Mouse (Mus musculus) gastrocnemius, adult 18-20 months (tissue): Measurements from ENCODE around the gene Lhx1. TPM values are rescaled to one million over a fixed set of nuclear protein-coding genes. Genes with fewer than 3 reads are reported as not detected.

Source experiments
- DNase-seq: peaks from one replicate; pipeline ENCODE4 v3.0.0; 2021; ENCODE audit warnings: low spot score
- total RNA-seq, 2 experiments: library from RNA; stranded (reverse); gene quantifications; 2 replicates each; pipeline ENCODE4 v1.2.3; 2021

Lhx1 gene
- total RNA-seq, 2 experiments from 2014 or later = not detected

DNA sequence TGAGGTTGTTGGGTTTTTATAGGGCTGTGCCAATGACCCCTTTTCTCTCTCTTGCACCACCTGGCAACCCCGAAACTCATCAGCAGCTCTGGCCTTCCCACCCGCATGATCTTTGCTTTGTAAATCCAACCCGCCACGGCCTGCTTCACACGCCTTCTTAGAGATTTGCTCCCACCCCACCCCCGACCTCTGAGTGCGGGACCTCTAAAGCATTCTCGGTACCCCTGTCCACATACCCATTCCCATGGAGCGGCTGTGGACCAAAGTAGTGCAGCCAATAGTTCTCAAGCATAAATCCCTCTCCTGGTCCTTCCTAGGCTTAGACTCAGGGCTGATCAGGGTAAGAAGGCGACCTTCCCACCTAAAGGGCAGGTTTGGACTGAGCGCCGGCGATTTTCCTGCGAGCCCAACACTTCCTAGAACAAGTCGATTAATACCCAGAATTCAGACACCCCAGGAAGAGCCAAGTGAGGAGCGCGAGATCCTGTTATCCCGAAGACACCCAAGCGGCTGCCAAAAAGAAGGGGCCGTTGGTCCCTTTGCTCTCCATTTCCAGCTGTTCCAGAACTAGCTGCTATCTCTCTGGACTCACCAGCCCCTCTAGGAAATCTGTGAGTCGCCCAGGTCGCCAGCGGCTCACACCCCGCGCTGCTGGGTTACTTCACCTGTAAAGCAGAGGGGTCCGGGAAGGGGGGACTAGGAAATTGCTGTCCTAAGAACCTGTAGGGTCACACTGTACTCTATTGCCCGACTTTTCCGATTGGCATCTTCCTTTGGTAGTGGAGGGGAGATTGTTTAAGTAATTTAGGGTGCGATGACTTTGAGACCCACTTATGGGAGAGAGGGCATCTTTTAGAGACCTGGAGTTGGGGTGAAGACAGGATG lies 1.9 kb upstream of the Lhx1 start:
- no peak for DNase-seq

DNA sequence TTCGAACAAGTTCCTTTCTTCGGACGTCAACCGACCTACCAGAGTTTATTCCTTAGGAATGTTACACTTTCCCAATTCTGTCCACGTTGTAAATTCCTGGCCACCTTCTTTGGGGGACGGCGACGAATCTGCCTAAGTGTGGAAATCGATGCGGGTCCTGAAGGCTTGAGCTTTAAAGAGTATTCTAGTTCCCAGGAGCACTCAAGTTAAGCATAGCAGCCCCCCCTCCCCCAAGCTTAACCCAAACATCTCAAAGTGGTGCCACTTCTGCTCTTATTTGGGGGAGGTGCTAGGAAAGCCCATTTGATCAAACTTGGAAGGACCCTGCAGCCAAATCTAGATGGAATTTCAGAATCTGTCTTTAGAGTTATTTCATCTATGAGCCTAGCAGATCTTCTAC lies 1.1 kb upstream of the Lhx1 start:
- no peak for DNase-seq

DNA sequence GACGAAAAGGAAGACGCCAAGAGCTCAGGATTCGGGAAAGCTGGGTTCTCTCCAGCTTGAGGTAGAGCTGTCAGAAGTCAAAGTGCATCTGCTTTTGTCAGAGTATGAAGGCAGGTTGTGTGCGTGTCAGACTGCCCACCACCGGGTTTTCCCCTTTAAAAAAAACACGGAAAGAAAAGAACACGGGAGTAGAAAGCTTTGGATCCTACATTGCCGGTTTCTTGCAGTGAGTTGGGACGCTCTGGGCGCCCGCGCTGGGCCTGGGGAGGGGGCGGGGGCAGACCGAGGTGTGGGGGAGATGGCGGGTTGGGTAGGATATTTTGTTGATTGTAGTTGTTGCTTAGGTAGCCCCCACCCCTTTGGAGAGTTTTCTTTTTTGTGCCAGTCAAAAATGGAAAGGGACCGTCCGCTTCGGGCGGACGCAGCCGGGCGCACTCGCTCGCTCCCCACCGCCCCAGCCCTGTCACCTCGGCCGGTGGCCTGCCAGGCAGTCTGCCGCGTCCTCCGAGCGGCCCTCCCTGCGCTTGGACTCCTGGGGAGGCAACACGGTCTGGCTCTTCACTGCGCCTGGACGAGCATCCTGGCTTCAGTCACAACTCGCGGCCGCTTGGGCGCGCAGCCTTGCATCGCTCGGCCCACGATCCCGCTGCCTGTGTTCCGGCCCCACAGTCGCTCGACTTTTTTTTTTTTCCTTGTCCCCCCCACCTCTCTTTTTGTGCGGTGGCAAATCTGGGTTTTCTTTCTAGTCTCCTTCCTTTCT lies 644 bp downstream of the Lhx1 start:
- no peak for DNase-seq

DNA sequence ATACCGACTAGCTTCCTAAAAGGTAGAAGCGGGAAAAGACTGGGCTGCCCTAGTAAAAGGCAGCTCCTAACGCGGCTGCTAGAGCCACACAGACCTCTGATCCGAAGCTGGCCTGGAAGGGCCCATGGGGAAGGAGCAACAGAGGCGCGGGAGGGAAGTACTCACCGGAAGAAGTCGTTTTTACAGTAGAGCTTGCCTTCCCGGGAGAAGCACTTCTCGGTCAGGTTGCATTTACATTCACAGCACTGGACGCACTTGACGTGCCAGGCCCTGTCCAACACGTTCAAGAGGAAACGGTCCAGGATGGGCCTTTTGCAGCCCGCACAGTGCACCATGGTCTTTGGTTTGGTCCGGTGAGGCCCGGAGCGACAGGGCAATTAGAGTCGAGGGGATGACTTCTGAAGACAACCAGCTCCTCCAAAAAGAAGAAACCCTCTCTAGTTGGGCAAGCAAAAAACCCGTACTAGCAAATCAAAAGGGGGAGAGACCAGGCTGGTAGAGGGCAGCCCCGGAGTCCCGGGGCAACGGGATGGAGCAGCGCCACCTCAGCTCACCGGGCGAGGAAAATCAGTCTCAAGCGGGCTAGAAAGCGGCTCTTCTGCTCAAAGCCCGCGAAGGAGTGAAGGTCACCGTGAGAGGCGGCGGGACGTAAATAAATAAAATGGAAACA lies 1.4 kb downstream of the Lhx1 start:
- DNase-seq = no peak

DNA sequence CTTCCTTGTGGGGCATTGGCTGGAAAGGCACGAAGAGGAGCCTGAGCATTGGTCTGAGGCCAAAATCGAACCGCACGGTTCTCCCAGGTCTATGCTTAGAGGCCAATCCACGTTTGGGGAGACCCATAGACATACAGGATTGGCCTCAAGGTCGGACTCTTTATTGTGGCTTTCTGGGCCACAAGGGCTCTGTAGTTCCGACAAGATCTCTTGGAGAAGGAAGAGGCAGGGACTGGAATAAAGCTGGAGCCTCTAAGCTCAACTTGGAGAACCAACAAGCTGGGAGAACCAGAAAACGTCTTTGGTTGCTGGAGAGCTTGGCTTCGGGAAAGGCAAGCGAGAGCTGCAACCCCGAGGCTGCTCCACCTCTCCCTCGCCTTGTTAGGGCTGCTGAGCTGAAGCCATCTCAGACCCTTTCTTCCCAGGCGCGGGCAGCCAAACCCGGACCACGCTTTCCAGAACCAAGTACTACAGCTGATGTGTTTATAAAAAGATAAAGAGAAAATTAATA lies 2.0 kb downstream of the Lhx1 start:
- no peak for DNase-seq

DNA sequence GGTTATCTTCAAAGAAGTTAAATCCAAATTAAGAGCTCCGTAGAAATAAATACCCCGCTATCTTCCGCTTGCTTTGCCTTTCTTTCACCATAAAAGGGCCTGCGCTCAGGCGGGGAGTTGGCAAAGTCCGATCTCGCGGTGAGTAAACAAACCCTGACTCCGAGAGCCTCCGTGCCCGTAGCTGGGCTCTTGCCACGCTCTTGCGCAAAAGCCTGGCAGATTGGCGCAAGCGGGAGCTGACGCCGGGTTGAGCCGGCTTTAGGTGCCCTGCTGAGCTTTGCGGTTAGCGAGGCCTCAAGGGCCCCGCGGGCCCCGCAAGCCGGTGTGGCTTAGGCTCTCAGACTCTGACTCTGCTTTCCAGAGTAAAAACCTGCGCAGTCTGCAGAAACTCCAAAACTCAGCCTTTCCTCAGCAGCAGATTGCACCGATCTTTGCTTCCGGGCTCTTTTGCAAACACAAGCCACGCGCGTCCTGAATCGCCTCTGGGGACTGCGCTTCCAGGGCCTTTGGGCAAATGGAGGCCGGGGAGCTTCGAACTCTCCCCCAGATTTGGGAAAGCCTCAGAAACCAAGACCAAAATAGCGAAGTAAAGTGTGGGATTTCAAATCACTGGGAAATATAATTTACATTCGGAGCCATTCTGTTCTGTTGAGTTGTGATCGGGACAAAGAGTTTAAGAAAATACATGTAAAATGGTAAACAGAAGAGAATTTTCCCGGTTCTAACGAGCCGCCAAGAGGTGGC lies 2.6 kb downstream of the Lhx1 start:
- DNase-seq = peak; percentile 87

DNA sequence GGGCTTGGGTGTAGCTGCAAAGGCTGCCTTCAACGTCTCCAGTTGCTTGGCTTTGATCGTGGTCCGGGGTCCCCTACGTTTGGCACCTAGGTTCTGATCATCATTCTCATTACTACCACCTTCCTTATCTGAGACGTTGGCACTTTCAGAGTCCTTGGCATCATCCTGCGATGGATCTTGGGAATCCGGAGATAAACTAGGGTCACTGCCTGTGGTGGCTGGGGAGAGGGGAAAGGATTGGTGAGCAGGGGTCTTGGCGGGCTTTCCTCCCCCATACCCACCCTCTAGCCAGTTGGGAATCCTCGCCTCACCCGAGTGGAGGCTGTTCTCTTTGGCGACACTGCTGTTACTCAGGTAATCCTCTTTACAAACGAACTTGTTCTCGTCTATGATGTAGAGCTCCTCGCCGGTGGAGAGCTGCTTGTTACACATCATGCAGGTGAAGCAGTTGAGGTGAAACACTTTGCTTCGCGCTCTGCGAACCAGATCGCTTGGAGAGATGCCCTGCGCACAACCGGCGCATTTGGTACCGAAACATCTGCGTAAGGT lies 3.5 kb downstream of the Lhx1 start:
- DNase-seq = no peak

DNA sequence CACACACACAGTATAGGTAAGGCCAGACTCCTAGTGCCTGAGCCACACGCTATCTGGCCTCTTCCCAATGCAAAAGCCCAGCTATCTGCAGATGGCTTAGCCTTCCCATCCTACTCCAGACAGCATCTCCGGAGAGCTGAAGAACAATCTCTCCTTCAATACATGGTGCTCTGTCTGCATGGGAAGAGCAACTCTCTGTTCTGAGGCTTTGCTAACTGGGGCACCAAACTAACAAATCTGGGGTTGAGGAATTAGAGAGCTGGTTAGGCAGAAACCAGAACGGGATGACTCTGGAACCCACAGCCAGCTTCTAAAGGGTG lies 4.3 kb downstream of the Lhx1 start:
- DNase-seq = no peak

DNA sequence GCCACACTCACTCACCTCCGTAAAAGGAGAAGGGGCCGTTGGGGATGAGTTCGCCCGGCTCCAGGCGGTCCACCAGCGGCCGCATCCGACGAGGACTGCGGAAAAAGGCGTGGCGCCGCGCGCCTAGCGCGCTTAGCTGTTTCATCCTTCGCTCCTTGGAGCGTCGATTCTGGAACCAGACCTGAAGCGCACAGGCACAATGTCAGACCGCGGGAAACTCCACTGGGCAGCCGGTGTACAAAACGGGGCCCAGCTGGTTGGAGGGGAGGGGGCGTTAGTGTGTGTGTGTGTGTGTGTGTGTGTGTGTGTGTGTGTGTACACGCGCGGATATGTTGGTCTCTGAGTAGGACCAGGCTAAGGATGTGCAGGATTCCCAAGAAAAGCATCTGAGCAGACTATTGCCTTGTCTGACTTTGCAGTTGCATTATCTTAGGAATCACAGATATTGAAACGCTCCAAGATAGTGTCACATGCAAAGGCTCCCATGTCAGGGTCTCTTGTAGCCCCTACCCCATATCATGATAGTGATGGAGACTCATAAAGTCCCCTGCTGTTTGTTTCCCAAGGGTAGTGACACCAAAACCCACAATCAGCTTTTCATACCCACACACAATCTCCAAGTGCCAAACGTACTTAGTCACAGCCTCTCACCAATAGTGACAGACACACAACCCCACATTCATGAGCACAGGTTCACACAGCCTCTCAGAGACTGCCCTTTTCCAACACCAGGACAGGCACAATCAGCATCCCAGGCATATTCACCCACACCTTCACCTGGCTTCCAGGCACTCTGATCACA lies 4.9 kb downstream of the Lhx1 start:
- no peak for DNase-seq

DNA sequence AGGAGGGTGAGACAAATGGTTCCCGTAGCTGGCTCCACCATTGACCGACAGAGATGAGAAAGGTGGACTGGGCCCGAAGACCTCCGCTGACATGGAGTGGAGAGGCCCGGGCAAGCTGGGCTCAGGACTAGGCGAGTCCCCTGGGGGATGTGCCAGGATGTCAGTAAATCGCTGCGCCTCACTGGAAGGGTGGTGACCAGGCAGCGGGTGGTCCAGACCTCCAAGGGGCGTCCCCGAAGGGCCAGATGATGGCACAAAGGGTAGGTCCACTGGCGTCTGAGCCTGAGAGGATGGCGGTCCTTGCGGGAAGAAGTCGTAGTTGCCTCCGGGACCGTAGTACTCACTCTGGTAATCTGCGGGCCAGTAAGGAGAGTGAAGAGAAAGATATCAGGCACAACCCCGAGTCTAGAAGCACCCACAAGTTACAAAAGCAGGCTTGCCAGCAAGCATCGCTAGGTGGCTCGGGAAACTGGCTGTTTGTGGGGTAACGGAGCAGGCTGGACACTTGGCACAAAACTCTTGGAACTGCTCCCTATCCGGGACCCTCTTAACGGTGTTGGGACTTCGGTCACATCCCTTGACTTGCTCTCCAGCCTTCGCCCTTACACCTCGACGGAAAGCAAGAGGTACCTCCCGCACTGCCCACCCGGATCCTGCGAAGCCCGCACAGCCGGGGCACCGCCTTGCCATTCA lies 5.6 kb downstream of the Lhx1 start:
- DNase-seq = no peak

DNA sequence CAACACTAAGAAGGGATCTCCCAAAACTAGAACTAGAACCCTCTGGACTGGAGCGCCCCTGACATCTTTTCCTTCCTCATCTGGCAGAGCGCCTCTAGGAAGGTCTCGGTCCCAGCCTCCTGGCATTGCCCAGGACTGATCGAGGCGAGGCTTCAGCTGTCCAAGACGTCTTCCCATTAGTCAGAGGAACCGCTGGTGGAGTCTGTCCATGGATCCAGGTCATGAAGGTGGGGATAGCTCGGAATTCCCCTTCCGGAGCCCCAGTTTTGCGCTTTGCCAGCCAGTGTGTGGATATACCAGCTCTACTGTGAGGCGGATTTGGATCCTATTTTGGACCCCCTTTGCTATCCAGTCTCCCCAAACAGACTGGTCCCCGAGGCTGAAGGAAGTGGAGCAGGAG lies 6.3 kb downstream of the Lhx1 start:
- DNase-seq = no peak

DNA sequence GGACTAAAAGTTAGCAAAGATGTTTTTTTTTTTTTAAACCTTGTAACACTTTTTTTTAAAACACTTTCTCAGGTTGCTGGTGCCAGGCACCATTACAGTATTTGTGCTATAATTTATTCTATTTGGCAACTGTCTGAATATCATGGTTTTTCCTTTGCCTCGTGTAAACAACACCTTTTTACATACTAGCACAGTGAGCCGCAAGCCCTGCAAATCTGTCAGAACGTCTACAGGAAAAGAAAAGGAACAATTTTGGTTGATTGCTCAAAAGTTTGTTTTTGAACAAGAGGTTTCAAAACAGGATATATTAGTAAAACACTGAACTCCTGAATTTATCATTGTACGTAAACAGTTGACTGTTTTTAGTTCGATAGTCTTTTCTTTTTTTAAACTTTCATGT lies 7.1 kb downstream of the Lhx1 start:
- no peak for DNase-seq

DNA sequence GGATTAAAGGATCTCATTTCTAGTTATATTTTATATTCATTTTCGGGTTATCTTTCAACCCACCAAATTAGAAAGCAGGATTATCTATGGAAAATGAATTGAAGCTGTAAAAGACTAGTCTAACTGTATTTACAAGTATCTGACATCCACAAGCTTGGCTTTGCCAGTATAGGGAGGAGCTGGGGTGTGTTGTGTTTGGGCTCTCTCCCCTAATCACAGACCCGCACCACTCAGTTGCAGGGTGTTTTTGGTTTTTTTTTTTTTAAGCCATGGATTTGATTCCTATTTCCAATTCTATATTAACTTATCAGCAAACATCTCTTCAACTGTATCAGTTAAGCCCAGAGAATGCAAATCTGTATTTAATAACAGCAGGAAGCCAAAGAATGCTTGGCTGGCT lies 7.9 kb downstream of the Lhx1 start:
- no peak for DNase-seq

DNA sequence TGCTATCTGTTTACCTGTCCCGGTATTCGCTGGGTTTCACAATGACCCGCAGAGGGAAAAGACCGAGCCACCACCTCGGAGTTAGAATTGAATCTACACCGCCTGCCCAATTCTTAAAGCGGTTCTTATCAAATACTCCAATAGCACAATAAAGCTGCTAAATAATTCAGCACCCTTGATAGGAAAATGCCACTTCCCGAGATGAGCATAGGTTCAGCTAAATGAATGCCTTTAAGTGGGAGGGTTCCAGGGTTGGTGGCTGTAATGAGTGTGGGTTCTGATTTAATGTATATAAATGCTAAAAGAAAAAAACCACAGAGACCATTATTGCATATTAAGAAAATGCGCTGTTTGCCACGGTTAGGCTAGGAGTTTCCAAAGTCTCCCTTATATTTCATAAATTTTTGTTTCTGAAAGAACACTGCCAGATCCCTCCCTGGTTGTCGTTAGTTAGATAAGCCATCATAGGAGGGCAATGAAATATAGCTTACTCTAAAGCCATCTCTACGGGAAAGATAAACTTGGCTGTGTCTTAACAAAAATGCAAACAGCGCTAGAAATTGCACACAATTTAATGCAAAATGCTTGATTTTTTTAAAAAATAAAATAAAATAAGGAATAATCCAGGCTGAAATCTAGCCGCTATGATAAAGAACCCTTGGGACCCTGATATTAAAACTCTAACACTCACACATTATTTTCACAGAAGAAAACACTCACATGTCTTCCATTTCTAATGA lies 8.7 kb downstream of the Lhx1 start:
- no peak for DNase-seq

DNA sequence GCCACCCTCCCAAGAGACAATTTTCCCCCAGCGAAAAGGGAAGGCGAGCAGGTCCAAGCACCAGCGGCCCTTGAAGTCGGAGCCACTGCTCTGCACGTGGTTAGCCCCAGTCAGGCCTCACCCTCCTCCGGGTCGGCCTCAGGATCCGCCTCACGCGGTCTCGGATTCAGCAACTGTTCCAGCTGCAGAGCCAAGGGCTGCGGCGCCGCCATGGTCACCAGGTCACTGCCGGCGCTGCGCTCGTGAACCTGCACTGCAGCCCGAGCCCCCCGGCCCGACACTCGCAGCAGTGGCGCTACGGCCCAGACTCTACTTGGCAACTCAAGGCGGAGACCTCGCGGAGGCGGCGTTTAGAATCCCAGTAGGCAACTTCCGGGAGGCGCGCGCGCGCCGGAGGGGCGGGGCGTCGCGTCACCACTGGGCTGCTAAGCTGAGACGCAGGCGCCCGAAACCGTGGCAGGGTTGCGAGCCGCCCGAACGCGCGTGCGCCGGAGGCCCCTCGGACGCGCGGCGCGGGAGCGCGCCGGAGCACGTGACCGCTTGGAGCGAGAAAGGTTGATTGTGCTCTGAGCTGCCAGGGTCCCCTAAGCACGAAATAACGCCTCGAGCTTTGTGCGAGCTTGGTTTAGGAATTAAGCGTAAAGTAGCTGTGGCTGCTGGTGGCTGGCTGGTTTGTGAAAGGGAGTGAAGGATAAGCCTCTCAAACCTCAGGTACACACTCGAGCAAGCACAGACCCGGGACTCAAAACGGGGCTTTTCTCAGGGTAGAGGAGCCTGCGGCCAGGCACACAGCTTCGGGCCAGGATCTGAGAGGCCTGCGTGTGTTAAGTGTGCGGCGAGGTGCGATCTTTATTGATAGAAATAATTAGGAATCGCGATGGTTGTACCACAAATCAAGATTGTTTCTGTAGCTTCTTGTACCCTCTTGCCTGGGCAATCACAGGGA lies 11.9 kb downstream of the Lhx1 start, which contains the start of gene Aatf:
Gene Aatf (minus strand): TSS at position 352 of the 946 bp plus-strand sequence.
- DNase-seq = peak; percentile 94

DNA sequence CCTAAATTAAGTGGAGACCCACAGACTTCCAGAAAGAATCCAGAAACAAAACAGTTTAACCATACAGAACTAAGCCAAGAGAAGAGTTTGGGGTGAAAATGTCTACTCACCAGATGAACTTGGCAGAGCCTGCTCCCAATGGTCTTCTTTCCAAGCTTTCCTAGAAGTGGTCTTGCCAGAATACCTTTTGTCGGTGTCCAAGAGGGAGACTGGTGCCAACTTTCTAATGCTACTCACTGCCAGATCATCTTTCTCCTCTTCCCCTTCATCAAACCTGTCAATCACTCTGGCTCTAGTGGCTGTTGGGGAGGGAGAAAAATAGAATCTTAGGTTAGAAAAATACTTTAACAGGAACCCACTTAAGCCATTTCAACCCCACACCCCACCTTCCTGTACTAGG lies 13.3 kb downstream of the Lhx1 start:
- DNase-seq = no peak

DNA sequence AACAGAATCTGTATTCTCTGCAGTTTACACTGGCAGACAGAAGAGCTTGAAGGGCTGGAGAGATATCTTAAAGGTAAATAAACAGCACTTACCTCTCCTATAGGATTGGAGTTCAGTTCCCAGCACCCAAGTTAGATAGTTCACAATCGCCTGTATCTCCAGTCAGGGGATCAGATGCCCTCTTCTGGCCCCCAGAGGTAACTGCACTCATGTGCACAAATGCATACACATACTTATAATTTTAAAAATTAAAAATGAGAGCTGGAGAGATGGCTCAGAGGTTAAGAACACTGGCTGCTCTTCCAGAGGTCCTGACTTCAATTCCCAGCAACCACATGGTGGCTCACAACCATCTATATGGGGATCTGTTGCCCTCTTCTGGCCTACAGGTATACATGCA lies 21.0 kb downstream of the Lhx1 start:
- no peak for DNase-seq

DNA sequence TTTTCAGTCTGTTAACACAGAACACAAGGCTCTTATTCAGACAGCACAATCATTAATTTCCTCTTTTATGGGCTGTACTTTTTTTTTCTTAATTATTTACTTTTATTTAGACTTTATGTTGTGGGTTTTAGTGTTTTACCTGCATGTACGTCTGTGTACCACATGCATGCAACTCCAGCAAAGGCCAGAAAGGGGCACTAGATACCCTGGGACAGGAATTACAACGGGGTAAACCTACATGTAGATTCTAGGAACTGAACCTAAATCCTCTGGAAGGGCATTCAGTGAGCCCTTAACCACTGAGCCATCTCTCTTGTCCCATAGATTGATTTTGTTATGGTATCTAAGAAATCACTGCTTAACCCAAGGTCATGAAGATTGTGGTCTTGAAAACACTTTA lies 27.4 kb downstream of the Lhx1 start:
- no peak for DNase-seq
